Mouse (Mus musculus) retina, embryonic 14.5 days (tissue): ENCODE measurements at regions not wholly inside any gene's neighbourhood (a gene's known extent, or its start where the extent isn't known, plus 50 kb on each side); places are given as distances from the start of the nearest gene placed in this dataset.

Experiments
- DNase-seq: peaks from one replicate; pipeline ENCODE4 v3.0.0-alpha.2; 2015; ENCODE audit warnings: low spot score

- DNase-seq, result no peak
These were observed 273.0 kb downstream of the Bche start for GRCm38 (mm10) chr3:73435241-73435640.

GRCm38 (mm10) chr3:73434331-73434730 lies 273.9 kb downstream of the Bche start:
- no peak for DNase-seq

- DNase-seq, result no peak
These were observed 298.2 kb downstream of the Bche start for GRCm38 (mm10) chr3:73409929-73410522.

- no peak for DNase-seq
These were observed 306.8 kb downstream of the Bche start for GRCm38 (mm10) chr3:73401395-73401794.

GRCm38 (mm10) chr3:73395808-73396207 lies 312.4 kb downstream of the Bche start:
- DNase-seq, result no peak

GRCm38 (mm10) chr3:73389722-73390651 lies 318.2 kb downstream of the Bche start:
- no peak for DNase-seq

- DNase-seq, result no peak
These were observed 297.4 kb upstream of the Slitrk3 start for GRCm38 (mm10) chr3:73354861-73355496.

- DNase-seq, result peak; percentile 1
These were observed 285.6 kb upstream of the Slitrk3 start for GRCm38 (mm10) chr3:73343199-73343598.

GRCm38 (mm10) chr3:73339730-73340129 lies 282.1 kb upstream of the Slitrk3 start:
- no peak for DNase-seq

- DNase-seq, result no peak
These were observed 265.6 kb upstream of the Slitrk3 start for GRCm38 (mm10) chr3:73323214-73323613.
